Mouse (Mus musculus) regulatory T cell (primary cell): ENCODE results near the gene Cnih4.

Experiments
- in situ Hi-C: fragments of 300-600 bp; cut with MboI, MseI; formaldehyde crosslinking; loops from one replicate; pipeline ENCODE4 v1.15.1; 2025; ENCODE audit warnings: high pct_unique_total_duplicates

Gene Cnih4

GRCm38 (mm10) chr1:181143950-181144836 is at the start of gene Cnih4, which contains the start of gene Nvl:
Cnih4 (plus strand) TSS chr1:181144693.
Nvl (minus strand) TSS chr1:181144204.
- in situ Hi-C loops: no loop called here

- in situ Hi-C loops: no loop called here
Observed at GRCm38 (mm10) chr1:181117112-181117511, 27.4 kb upstream of the Cnih4 start.

GRCm38 (mm10) chr1:181124145-181124544 is 20.3 kb upstream of the Cnih4 start:
- in situ Hi-C loops: loop anchor here (10.0 kb wide), 2 partner anchors 469 to 1349 kb away; no protein-coding TSS in a partner anchor

GRCm38 (mm10) chr1:181125916-181126315 is 18.6 kb upstream of the Cnih4 start:
- in situ Hi-C loops: loop anchor here (10.0 kb wide), 2 partner anchors 471 to 1351 kb away; no protein-coding TSS in a partner anchor

GRCm38 (mm10) chr1:181126766-181127165 is 17.7 kb upstream of the Cnih4 start:
- in situ Hi-C loops: loop anchor here (10.0 kb wide), 2 partner anchors 472 to 1352 kb away; no protein-coding TSS in a partner anchor

- in situ Hi-C loops: no loop called here
Observed at GRCm38 (mm10) chr1:181131915-181132314, 12.6 kb upstream of the Cnih4 start.

GRCm38 (mm10) chr1:181138730-181139129 is 5.8 kb upstream of the Cnih4 start:
- in situ Hi-C loops: no loop called here

GRCm38 (mm10) chr1:181143609-181143949 is 914 bp upstream of the Cnih4 start:
- in situ Hi-C loops: no loop called here

GRCm38 (mm10) chr1:181144966-181145365 is 473 bp downstream of the Cnih4 start:
- in situ Hi-C loops: no loop called here

GRCm38 (mm10) chr1:181146187-181146586 is 1.7 kb downstream of the Cnih4 start:
- in situ Hi-C loops: no loop called here

GRCm38 (mm10) chr1:181148540-181148939 is 4.0 kb downstream of the Cnih4 start:
- in situ Hi-C loops: no loop called here

GRCm38 (mm10) chr1:181149373-181150017 is 5.0 kb downstream of the Cnih4 start:
- in situ Hi-C loops: no loop called here

GRCm38 (mm10) chr1:181150431-181150826 is 5.9 kb downstream of the Cnih4 start:
- in situ Hi-C loops: no loop called here

GRCm38 (mm10) chr1:181150827-181151534 is 6.5 kb downstream of the Cnih4 start:
- in situ Hi-C loops: no loop called here

- in situ Hi-C loops: no loop called here
Observed at GRCm38 (mm10) chr1:181151541-181151940, 7.0 kb downstream of the Cnih4 start.

- in situ Hi-C loops: no loop called here
Observed at GRCm38 (mm10) chr1:181167816-181168215, 23.3 kb downstream of the Cnih4 start.

- in situ Hi-C loops: no loop called here
Observed at GRCm38 (mm10) chr1:181168377-181168776, 23.9 kb downstream of the Cnih4 start.

GRCm38 (mm10) chr1:181170210-181170609 is 25.7 kb downstream of the Cnih4 start:
- in situ Hi-C loops: no loop called here

GRCm38 (mm10) chr1:181188925-181189324 is 44.4 kb downstream of the Cnih4 start:
- in situ Hi-C loops: no loop called here

- in situ Hi-C loops: no loop called here
Observed at GRCm38 (mm10) chr1:181199446-181199845, 55.0 kb downstream of the Cnih4 start.

- in situ Hi-C loops: loop anchor here (10.0 kb wide), 1 partner anchor 1075 kb away; the partner anchor contains the start of gene Degs1
Observed at GRCm38 (mm10) chr1:181210147-181210546, 65.7 kb downstream of the Cnih4 start.
